Mouse (Mus musculus): Measurements from ENCODE around the gene Gm960. TPM values are rescaled to one million over a fixed set of nuclear protein-coding genes. Genes with fewer than 3 reads are reported as not detected.
"Not testable (repeated sequence)": the region's sequence is repeated elsewhere in the genome, so short reads cannot be mapped to it uniquely, and the experiment has no call there.

Gm960 gene
- total RNA-seq, 1 experiment from 2014 or later: not detected

DNA sequence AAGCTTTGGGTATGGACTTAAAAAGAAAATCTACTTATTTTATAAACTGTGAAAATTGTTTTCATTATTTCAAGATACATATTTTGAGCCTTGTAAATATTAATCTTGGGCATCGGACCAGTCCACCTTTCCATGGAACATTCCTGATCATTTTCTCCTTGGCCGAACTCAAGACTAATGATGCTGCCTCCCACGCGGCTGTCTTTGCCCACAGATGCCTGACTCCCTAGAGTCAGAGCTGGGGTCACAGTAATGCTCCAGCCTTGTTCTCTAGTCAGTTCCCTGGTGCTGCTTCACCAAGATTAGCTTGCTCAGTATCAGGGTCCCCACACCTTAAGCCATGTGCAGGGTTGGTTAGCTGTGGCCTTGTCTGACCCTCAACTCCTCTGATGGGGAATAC, 92.8 kb downstream of the Gm960 start:
- no peak for ATAC-seq (replicated peaks; ENCODE audit: low read depth, poor library complexity, severe bottlenecking)

DNA sequence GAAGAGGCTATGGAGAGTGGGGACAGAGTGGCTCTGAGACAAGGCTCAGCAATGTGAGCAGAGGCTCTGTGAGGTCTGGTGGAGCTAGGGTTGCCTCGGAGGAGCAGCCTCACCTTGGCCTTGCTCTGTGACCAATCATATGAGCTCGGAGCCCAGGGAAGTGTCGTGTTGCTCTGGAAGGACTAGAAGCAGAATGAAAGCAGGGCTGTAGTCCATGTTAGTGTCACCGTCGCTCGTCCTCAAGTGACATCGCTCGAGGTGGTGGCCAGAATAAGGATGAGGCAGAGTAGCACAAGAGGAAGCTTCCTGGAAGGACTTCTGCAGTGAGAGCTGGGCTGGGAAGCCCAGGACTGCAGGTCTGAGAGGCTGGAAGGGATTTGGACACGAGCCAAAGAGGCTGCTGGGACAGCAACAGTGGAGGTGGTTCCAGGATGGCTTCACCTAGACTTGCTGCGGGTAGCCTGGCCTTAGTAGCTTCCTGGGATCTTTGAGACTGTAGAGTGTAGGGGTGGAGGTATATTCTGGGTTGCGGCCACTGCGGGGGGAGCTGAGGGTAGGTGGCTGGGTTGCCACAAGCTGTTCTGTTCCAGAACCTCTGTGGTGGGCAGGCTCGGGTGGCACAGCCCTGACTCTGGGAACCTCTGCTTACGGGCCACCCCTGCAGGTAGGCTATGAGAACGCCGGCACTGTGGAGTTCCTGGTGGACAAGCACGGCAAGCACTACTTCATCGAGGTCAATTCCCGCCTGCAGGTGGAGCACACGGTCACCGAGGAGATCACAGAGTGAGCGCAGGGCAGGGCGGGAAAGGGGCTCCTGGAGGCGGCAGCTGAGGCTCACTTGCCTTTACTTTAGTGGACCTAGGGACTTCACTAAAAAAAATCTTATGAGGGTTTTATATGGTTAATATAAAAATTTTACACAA, 94.4 kb downstream of the Gm960 start:
- ATAC-seq (replicated peaks; ENCODE audit: low read depth, poor library complexity, severe bottlenecking): peak; percentile 92

DNA sequence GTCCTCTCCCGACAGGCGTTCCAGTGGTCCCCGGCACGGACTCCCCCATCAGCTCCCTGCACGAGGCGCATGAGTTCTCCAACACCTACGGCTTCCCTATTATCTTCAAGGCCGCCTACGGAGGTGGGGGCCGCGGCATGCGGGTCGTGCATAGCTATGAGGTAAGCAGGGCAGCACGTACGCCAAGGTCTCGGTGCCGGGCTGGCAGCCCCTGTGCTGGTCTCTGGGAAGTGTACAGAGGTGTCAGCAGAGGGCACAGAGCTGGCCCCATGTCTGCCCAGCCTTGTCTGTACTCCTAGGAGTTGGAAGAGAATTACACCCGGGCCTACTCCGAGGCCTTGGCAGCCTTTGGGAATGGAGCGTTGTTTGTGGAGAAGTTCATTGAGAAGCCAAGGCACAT, 96.0 kb downstream of the Gm960 start:
- no peak for ATAC-seq (replicated peaks; ENCODE audit: low read depth, poor library complexity, severe bottlenecking)

DNA sequence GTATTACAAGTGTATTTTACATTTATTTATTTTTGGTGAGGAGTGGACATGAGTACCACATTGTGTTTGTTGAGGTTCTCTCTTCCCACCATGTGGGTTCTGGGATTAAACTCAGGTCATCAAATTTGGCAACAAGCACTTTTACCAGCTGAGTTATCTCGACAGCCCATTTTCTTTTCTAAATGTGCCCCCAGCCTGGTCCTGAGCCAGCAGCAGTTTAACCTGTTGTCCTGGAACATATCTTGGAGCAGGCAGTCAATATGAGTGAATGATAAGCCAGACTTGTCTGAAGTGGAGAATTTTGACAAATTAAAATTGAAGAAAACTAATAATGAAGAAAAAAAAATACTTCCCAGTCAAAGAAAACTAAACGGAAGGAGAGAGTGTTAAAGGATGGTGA, 102.4 kb downstream of the Gm960 start:
- no peak for ATAC-seq (replicated peaks; ENCODE audit: low read depth, poor library complexity, severe bottlenecking)

DNA sequence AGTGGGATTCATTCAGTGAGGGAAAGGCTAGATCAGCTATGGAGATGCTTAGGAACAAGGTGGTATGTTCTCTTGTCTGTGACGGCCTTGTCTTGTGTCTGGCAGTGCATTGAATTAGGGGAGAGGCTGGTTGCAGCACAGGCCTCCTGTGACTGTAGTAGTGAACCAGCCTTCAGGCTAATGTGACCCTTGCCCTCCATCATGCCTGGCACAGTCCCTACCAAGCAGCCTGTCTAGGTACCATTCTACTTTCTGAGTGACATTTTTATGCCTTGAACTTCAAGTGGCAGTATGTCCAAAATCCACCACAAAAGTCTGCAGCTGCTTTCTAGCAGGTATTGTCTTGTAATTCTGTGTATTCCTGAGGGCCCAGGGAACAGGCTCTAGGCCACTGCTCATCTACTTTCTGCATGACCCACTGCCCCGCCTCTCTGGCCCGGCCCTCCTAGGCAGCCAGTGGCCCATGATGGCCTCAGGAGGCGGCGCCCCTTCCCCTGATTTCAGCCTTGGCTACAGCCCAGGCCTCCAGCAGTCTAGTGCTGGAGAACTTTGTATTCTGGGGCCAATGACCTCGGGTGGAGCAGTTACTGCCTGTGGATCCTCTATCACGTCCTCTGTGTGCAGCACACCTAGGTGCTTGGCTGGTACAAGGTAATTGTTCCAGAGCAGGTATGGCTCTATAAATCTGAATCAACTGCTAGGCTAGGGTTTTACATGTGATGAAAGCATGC, 104.5 kb downstream of the Gm960 start:
- no peak for ATAC-seq (replicated peaks; ENCODE audit: low read depth, poor library complexity, severe bottlenecking)

DNA sequence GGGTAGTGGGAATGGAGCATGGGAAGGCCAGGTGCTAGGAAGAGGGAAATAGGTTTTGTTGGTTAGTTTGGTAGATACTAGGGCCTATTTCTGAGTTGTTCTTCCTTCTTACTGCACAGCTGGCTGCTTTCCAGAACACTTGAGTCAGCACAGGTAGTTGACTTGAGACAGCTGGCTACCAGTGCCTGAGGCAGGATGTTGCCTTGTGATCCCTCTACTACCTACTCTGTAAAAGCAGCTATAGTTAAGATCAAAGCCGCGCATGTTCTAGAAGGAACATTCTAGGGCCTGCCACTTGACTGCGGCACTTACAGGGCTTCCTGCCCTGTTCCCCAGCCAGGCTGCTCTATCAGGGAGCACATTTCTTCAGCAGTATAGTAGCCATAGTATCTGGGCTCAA, 108.4 kb downstream of the Gm960 start:
- no peak for ATAC-seq (replicated peaks; ENCODE audit: low read depth, poor library complexity, severe bottlenecking)

DNA sequence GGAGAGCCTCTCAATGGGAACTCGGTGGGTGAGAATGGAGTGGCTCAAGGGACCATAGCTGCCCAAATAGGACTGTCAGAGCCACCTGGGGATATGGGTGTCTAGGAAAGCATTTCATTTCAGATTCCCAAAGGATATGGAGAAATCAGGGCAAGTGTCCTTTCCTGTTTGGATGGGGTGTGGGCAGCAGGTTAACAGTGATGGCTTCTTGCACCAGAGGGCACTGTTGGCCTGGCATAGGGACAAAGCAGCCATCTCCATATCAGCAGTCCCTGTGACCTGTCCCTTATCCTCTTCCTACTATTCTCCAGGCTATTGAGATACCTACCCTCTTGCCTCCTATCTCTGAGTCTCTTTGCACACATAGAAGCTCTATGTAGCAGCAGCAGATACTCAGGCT, 109.4 kb downstream of the Gm960 start:
- ATAC-seq (replicated peaks; ENCODE audit: low read depth, poor library complexity, severe bottlenecking): no peak

DNA sequence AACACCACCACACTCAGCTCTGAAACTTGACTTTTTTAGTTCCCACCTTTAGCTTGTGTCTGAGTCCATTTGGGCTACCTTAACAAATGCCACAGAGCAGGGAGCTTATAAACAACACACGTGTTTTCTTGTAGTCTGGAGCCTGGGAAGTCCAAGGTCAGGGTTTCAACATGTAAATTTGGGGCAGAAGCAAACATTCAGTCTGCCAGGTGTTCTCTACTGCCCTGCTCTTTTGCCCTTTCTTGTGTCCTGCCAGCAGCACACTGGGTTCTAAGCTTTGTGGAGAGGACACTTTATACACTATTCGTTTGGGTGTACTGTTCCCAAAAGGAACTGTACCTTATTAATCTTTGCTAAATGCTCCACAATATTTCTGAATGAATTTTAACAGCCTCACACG, 110.0 kb downstream of the Gm960 start:
- no peak for ATAC-seq (replicated peaks; ENCODE audit: low read depth, poor library complexity, severe bottlenecking)

DNA sequence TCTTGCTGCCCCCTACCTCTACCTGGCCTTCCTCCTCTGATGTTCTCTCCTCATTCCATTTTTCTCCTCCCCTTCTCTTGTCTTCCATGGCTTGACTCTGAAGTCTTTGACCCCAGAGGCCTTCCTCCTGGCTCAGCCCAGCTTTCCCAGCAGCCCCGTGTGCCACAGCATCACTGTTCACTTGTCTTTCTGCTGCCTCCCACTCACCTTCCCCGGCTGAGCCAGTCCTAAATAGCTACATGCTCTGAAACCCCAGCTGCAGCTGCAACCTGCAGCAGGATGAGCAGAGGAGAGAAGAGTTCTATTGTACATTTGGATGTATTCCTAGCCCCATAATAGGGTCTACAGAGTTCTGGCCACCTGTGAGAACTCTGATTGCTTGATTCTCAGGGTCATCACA, 111.0 kb downstream of the Gm960 start:
- no peak for ATAC-seq (replicated peaks; ENCODE audit: low read depth, poor library complexity, severe bottlenecking)

DNA sequence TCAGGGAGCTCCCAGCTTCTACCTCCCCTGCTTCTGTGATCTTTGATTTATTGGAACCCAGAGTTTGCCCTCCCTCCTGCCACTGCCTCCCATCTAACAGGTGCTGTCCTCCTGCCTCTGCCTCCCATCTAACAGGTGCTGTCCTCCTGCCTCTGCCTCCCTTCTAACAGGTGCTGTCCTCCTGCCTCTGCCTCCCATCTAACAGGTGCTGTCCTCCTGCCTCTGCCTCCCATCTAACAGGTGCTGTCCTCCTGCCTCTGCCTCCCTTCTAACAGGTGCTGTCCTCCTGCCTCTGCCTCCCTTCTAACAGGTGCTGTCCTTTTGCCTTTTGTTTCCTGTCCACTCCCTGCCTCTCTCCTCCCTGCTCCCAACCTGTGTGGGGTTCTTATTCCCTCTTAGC, 111.7 kb downstream of the Gm960 start:
- not testable (repeated sequence) for ATAC-seq (replicated peaks; ENCODE audit: low read depth, poor library complexity, severe bottlenecking)

DNA sequence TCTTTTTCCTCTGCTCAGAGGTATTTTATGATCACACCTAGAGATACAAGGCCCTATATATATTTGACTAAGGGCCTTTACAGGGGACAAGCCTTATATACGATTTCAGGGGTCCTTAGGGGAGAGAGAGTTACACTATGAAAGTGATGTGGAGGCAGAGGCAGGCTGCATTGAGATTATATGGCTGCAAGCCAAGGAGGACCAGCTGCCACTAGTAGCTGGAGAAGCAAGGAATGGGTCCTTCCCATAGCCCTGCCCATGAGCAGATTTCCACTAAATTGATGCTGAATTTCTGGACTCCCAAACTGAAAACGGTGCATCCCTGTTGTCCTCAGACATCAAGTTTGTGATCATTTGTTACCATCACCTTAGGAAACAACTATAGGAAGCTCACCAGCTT, 114.6 kb downstream of the Gm960 start:
- ATAC-seq (replicated peaks; ENCODE audit: low read depth, poor library complexity, severe bottlenecking): no peak

DNA sequence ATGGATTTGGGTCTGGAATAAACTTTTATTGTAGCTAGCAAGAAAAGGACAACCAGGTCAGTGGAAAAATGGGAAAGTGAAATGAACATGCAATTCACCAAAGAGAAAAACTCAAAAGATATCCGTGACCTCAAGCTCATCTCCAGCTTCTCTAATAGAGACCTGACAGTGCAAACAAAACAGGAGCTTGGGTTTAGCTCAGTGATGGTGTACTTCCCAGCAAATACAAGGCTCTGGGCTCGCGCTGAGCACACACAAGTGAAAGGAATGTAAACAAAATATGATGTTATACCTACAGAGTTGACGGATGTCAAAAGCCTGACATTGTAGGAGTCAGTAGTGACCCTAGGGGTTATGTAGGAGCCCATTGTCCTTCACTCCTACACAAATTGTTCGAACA, 119.2 kb downstream of the Gm960 start:
- ATAC-seq (replicated peaks; ENCODE audit: low read depth, poor library complexity, severe bottlenecking): no peak

DNA sequence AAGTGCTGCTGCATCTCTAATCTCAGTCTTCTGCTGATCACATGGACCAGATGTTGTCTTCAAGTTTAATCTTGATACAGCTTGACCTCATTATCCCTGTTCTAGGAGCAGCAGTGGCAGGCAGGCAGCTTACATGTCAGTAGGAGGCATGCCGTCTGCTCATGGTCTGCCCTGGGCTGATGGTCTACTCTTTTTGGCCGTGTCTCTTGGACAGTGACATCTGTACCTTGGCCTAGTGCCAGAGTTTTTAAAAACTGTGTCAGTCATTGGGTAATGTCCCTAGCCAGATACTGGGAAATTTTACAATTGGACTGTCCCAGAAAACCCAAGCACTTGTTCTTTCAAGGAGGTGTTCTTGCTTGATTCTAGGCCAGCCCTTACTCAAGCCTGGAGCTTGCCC, 119.7 kb downstream of the Gm960 start:
- no peak for ATAC-seq (replicated peaks; ENCODE audit: low read depth, poor library complexity, severe bottlenecking)

Other genes starting within 250 kb of the Gm960 start
- gene Syt12, start 221.2 kb downstream of the Gm960 start, total RNA-seq (2017): not detected in 2 replicates
- gene 2010003K11Rik, start 200.1 kb downstream of the Gm960 start, total RNA-seq (2017): not detected in 2 replicates
- 1.6 and 1.8 TPM in 2 replicates for gene Pcx, start 188.2 kb downstream of the Gm960 start, total RNA-seq (2017)
- gene Lrfn4, start 83.0 kb downstream of the Gm960 start, total RNA-seq (2017): 2.6 and 2.9 TPM in 2 replicates
- gene Rce1, start 73.0 kb downstream of the Gm960 start, total RNA-seq (2017): 19.7 and 27.5 TPM in 2 replicates
- gene Sptbn2, start 12.5 kb upstream of the Gm960 start, total RNA-seq (2017): under 0.01 and 0.10 TPM in 2 replicates
- gene Rbm4b, start 57.8 kb upstream of the Gm960 start, total RNA-seq (2017): 14.6 and 15.9 TPM in 2 replicates
- gene Rbm4, start 95.2 kb upstream of the Gm960 start, total RNA-seq (2017): 70.3 and 72.6 TPM in 2 replicates
- 48.6 and 50.1 TPM in 2 replicates for gene Gm21992, start 112.9 kb upstream of the Gm960 start, total RNA-seq (2017)
- gene Rbm14, start 113.0 kb upstream of the Gm960 start, total RNA-seq (2017): 22.6 and 28.6 TPM in 2 replicates
- gene Ccs, start 140.7 kb upstream of the Gm960 start, total RNA-seq (2017): 37.3 and 61.4 TPM in 2 replicates
- not detected in 2 replicates for gene Ccdc87, start 140.7 kb upstream of the Gm960 start, total RNA-seq (2017)
- 4.7 and 11.5 TPM in 2 replicates for gene Ctsf, start 156.5 kb upstream of the Gm960 start, total RNA-seq (2017)
- gene Actn3, start 179.2 kb upstream of the Gm960 start, total RNA-seq (2017): 0.37 TPM in 1 of 2 replicates, not detected in the other
- 9.2 and 9.6 TPM in 2 replicates for gene Zdhhc24, start 180.0 kb upstream of the Gm960 start, total RNA-seq (2017)
- 3.8 and 4.8 TPM in 2 replicates for gene Bbs1, start 208.0 kb upstream of the Gm960 start, total RNA-seq (2017)
- 34.8 and 40.8 TPM in 2 replicates for gene Dpp3, start 229.6 kb upstream of the Gm960 start, total RNA-seq (2017)
- 0.14 TPM in 1 of 2 replicates, not detected in the other for gene Peli3, start 244.5 kb upstream of the Gm960 start, total RNA-seq (2017)

Measured in common myeloid progenitor, adult 5-6 weeks (primary cell).